Mouse (Mus musculus) neural tube, embryonic 15.5 days (tissue): Measurements from ENCODE around the gene Sim2. TPM values are rescaled to one million over a fixed set of nuclear protein-coding genes. Genes with fewer than 3 reads are reported as not detected.

Experiments used
- ATAC-seq: fragments of 200-750 bp; cut with Nextera tagmentation; 2 replicates; pipeline ENCODE4 v1.8.0; 2017; ENCODE audit warnings: mild to moderate bottlenecking, moderate TSS enrichment, moderate library complexity; ENCODE audit not compliant: low FRiP score
- H3K27ac ChIP-seq: fragments of 300-500 bp; sonication (generic); replicated peaks from 2 replicates; pipeline ENCODE4 v1.5.1; 2015; ENCODE audit warnings: mild to moderate bottlenecking, inconsistent platforms
- H3K27me3 ChIP-seq: fragments of 300-500 bp; sonication (generic); replicated peaks from 2 replicates; pipeline ENCODE4 v1.6.1; 2015; ENCODE audit warnings: inconsistent platforms
- H3K36me3 ChIP-seq: fragments of 300-500 bp; sonication (generic); 2 replicates; pipeline ENCODE4 v1.6.1; 2015; ENCODE audit warnings: inconsistent platforms
- H3K4me1 ChIP-seq: fragments of 300-500 bp; sonication (generic); 2 replicates; pipeline ENCODE4 v1.6.1; 2015; ENCODE audit warnings: inconsistent platforms
- H3K4me2 ChIP-seq: fragments of 300-500 bp; sonication (generic); 2 replicates; pipeline ENCODE4 v1.6.1; 2015; ENCODE audit warnings: inconsistent platforms, mild to moderate bottlenecking, moderate library complexity
- H3K4me3 ChIP-seq: fragments of 300-500 bp; sonication (generic); replicated peaks from 2 replicates; pipeline ENCODE4 v1.5.1; 2015; ENCODE audit warnings: mild to moderate bottlenecking, inconsistent platforms
- H3K9ac ChIP-seq: fragments of 300-500 bp; sonication (generic); replicated peaks from 2 replicates; pipeline ENCODE4 v1.6.1; 2015; ENCODE audit warnings: mild to moderate bottlenecking, inconsistent platforms
- H3K9me3 ChIP-seq: fragments of 300-500 bp; sonication (generic); replicated peaks from 2 replicates; pipeline ENCODE4 v1.6.1; 2016; ENCODE audit warnings: inconsistent platforms
- WGBS: fragments of 180-500 bp; shearing (Covaris S2); methylation state at CpG from one replicate; pipeline ENCODE4 v1.1.7; 2015; ENCODE audit warnings: mixed read lengths; 5-methylcytosine and 5-hydroxymethylcytosine counted together
- polyA plus RNA-seq: library from polyadenylated mRNA; unstranded; fragments of >200 nt; fragmentation: Nextera tagmentation; extraction: Ambion mirVana; gene quantifications from 2 replicates; pipeline ENCODE4 v1.2.1, GENCODE M21; 2015

Gene Sim2
- polyA plus RNA-seq = 0.06 TPM in 1 of 2 replicates, not detected in the other

- under 1% methylated on average over 94 of the region's 96 CpGs for WGBS
Observed at GRCm38 (mm10) chr16:94084711-94085602, at the start of gene Sim2. TSS of gene Sim2 (plus strand) at chr16:94084931.

GRCm38 (mm10) chr16:94037280-94037679, 47.5 kb upstream of the Sim2 start:
- Histone ChIP-seq H3K27me3 (peaks cover 21% of the 10 kb centered on the region), H3K4me2 (no peak overlapping the region), H3K4me3 (no peak overlapping the region), H3K9me3 (no peaks in the 10 kb centered on the region), H3K9ac (no peak overlapping the region), H3K36me3 (no peaks in the 10 kb centered on the region), H3K4me1 (peaks cover 12% of the 10 kb centered on the region; the same call in 1 of the 2 replicates), H3K27ac (no peak overlapping the region)
- no peak for ATAC-seq
- 92% methylated on average over 7 of the region's 7 CpGs for WGBS

More at GRCm38 (mm10) chr16:94084711-94085602, at the start of gene Sim2:
- no peaks in the 10 kb centered on the region for H3K36me3 ChIP-seq
- peaks cover 93% of the 10 kb centered on the region for H3K27me3 ChIP-seq
- H3K9me3 ChIP-seq = no peaks in the 10 kb centered on the region
- H3K4me1 ChIP-seq = peaks cover 14% of the 10 kb centered on the region
- no peak within 1 kb of the TSS for H3K9ac ChIP-seq
- H3K4me2 ChIP-seq = peak within 1 kb of the TSS; percentile 49
- peak within 1 kb of the TSS; percentile 26 for H3K4me3 ChIP-seq
- no peak within 1 kb of the TSS for H3K27ac ChIP-seq
- no peak for ATAC-seq

DNA sequence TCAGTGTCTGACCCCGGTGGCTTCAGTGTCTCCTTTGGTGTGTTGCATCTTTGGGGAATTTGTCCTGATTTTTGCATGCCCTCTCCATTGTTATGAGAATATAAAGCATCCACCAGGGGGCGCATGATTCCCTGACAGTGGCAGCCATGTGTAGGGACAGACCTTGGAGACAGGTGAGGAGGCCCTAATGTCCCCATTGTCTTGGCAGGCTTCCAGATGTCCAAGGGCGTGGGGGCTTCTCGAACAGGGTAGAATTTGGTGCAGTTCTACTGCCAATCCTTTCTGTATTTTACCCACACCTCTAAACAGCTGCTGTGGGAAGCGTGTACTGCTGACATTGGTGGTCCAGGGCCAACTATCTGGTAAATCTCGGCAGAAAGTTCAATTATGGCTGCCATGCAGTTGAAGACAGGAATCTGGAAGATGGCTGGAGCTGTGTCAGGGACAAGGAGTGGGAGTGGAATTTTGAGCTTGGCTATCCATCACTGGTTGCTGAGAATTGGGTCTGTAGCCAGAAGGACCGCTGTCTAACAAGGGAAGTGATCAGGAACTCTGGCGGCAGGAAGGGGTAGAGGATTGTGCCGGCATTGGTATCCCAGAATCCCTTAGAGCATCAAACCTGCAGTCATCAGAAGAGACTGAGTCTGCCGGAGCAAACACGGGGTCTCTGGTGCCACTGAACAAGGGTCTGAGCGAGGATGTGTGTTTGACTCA, 46.3 kb upstream of the Sim2 start:
- no peak overlapping the region for H3K27ac ChIP-seq
- no peak overlapping the region for H3K9ac ChIP-seq
- WGBS = 69% methylated on average over 12 of the region's 12 CpGs
- no peak overlapping the region for H3K4me3 ChIP-seq
- no peak overlapping the region for H3K4me2 ChIP-seq
- peaks cover 21% of the 10 kb centered on the region for H3K27me3 ChIP-seq
- no peaks in the 10 kb centered on the region for H3K9me3 ChIP-seq
- H3K36me3 ChIP-seq = no peaks in the 10 kb centered on the region
- peaks cover 12% of the 10 kb centered on the region; the same call in 1 of the 2 replicates for H3K4me1 ChIP-seq
- ATAC-seq = no peak

- no peak for ATAC-seq
- H3K4me1 ChIP-seq = peaks cover 12% of the 10 kb centered on the region; the same call in 1 of the 2 replicates
- H3K36me3 ChIP-seq = no peaks in the 10 kb centered on the region
Observed at GRCm38 (mm10) chr16:94038986-94039341, 45.8 kb upstream of the Sim2 start.

GRCm38 (mm10) chr16:94040485-94040884, 44.2 kb upstream of the Sim2 start:
- Histone ChIP-seq H3K4me3 (no peak overlapping the region), H3K27me3 (peaks cover 26% of the 10 kb centered on the region), H3K4me1 (peaks cover 12% of the 10 kb centered on the region; the same call in 1 of the 2 replicates), H3K4me2 (no peak overlapping the region; the same call in 1 of the 2 replicates), H3K9ac (no peak overlapping the region), H3K27ac (no peak overlapping the region), H3K36me3 (no peaks in the 10 kb centered on the region), H3K9me3 (no peaks in the 10 kb centered on the region)
- WGBS = 35% methylated on average over 16 of the region's 16 CpGs
- ATAC-seq = no peak

More at GRCm38 (mm10) chr16:94038986-94039341, 45.8 kb upstream of the Sim2 start:
- Histone ChIP-seq H3K9me3 (no peaks in the 10 kb centered on the region), H3K4me2 (no peak overlapping the region), H3K27ac (no peak overlapping the region), H3K27me3 (peaks cover 25% of the 10 kb centered on the region), H3K4me3 (no peak overlapping the region), H3K9ac (no peak overlapping the region)
- 91% methylated on average over 9 of the region's 9 CpGs for WGBS

GRCm38 (mm10) chr16:94041065-94041712, 43.5 kb upstream of the Sim2 start:
- 60% methylated on average over 18 of the region's 18 CpGs for WGBS
- Histone ChIP-seq H3K4me2 (no peak overlapping the region), H3K36me3 (no peaks in the 10 kb centered on the region), H3K9me3 (no peaks in the 10 kb centered on the region), H3K4me3 (no peak overlapping the region), H3K4me1 (peaks cover 12% of the 10 kb centered on the region; the same call in 1 of the 2 replicates), H3K27ac (no peak overlapping the region), H3K9ac (no peak overlapping the region), H3K27me3 (peaks cover 26% of the 10 kb centered on the region)
- ATAC-seq = no peak

DNA sequence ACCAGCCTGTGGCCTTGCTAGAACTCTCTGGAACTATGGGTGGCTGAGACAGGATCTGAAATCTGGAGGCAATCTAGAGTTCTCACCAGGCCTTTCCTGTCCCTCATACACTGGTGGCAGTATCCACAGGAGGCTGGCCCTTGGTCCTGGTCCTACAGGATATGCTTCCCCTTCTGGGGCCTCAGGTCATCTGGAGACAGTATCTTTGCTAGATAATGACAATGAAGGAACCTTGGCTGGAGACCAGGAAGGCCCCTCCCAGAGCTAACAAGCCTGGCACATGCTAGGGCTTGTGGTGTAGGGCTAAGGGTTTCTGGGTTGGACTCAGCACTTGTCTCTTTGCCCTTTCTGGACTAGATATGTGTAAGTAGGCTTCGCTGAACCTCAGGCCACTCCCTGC, 40.9 kb upstream of the Sim2 start:
- H3K4me1 ChIP-seq = peaks cover 12% of the 10 kb centered on the region; the same call in 1 of the 2 replicates
- H3K4me3 ChIP-seq = no peak overlapping the region
- peaks cover 21% of the 10 kb centered on the region for H3K27me3 ChIP-seq
- no peak overlapping the region for H3K4me2 ChIP-seq
- no peak overlapping the region for H3K9ac ChIP-seq
- WGBS = 96% methylated on average over 1 of the region's 1 CpGs
- H3K9me3 ChIP-seq = no peaks in the 10 kb centered on the region
- no peak overlapping the region for H3K27ac ChIP-seq
- H3K36me3 ChIP-seq = no peaks in the 10 kb centered on the region
- ATAC-seq = no peak

GRCm38 (mm10) chr16:94044996-94045395, 39.7 kb upstream of the Sim2 start:
- Histone ChIP-seq H3K27me3 (peaks cover 14% of the 10 kb centered on the region; the same call in 1 of the 2 replicates), H3K9me3 (no peaks in the 10 kb centered on the region), H3K4me1 (peaks cover 12% of the 10 kb centered on the region; the same call in 1 of the 2 replicates), H3K27ac (no peak overlapping the region), H3K4me2 (no peak overlapping the region), H3K4me3 (no peak overlapping the region), H3K36me3 (no peaks in the 10 kb centered on the region), H3K9ac (no peak overlapping the region)
- ATAC-seq = no peak
- 58% methylated on average over 7 of the region's 7 CpGs for WGBS

- no peak overlapping the region for H3K27ac ChIP-seq
- H3K36me3 ChIP-seq = no peaks in the 10 kb centered on the region
- peaks cover 4% of the 10 kb centered on the region; the same call in 1 of the 2 replicates for H3K27me3 ChIP-seq
- H3K9me3 ChIP-seq = no peaks in the 10 kb centered on the region
- H3K9ac ChIP-seq = no peak overlapping the region
- H3K4me1 ChIP-seq = no peaks in the 10 kb centered on the region
- H3K4me3 ChIP-seq = no peak overlapping the region
- no peak for ATAC-seq
- WGBS = 88% methylated on average over 3 of the region's 3 CpGs
- no peak overlapping the region for H3K4me2 ChIP-seq
Observed at GRCm38 (mm10) chr16:94050368-94050767, 34.4 kb upstream of the Sim2 start.

- no peaks in the 10 kb centered on the region for H3K36me3 ChIP-seq
- peaks cover 4% of the 10 kb centered on the region; the same call in 1 of the 2 replicates for H3K27me3 ChIP-seq
- WGBS = 69% methylated on average over 12 of the region's 12 CpGs
- H3K9me3 ChIP-seq = no peaks in the 10 kb centered on the region
- no peak overlapping the region for H3K4me3 ChIP-seq
- no peak for ATAC-seq
- no peak overlapping the region for H3K4me2 ChIP-seq
- H3K27ac ChIP-seq = no peak overlapping the region
- no peak overlapping the region for H3K9ac ChIP-seq
- H3K4me1 ChIP-seq = no peaks in the 10 kb centered on the region
Observed at GRCm38 (mm10) chr16:94055176-94055575, 29.6 kb upstream of the Sim2 start.

DNA sequence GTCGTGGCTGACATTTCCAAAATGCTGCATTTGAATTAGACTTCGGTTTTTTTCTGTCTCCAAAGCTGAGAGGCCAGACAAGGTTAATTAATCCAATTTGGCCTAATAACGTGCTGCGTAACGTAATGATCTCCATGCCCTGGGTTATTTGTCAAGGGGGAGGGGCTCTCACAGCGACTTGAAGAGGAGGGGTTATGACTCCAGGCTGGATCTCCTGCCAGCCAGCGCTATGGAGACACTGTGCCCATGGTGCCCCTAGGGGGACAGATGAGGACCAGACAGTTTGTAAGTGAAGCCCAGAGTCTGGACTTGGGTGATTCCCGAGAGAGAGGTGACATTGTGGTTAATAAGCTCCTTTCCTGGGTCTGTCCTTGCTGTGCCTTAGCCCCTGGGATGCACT, 29.2 kb upstream of the Sim2 start:
- Histone ChIP-seq H3K36me3 (no peaks in the 10 kb centered on the region), H3K4me3 (no peak overlapping the region), H3K27me3 (peaks cover 4% of the 10 kb centered on the region; the same call in 1 of the 2 replicates), H3K9me3 (no peaks in the 10 kb centered on the region), H3K27ac (no peak overlapping the region), H3K4me1 (no peaks in the 10 kb centered on the region), H3K4me2 (no peak overlapping the region), H3K9ac (no peak overlapping the region)
- WGBS = 29% methylated on average over 8 of the region's 8 CpGs
- no peak for ATAC-seq
